Mouse (Mus musculus) thymus, postnatal 10 days (tissue): ENCODE results near the gene Zfyve27.

ENCODE experiments used
- DNase-seq, 2 experiments: peaks; one replicate each; pipeline ENCODE4 v3.0.0; 2021; ENCODE audit warnings: low spot score in 2 of 2

The Zfyve27 gene

GRCm38 (mm10) chr19:42237602-42238340, 74.0 kb downstream of the Zfyve27 start:
- DNase-seq, result no peak

GRCm38 (mm10) chr19:42238341-42238715, 74.6 kb downstream of the Zfyve27 start:
- no peak for DNase-seq

- no peak for DNase-seq
Measured at GRCm38 (mm10) chr19:42240881-42241280, 77.1 kb downstream of the Zfyve27 start.

GRCm38 (mm10) chr19:42243401-42243800, 79.7 kb downstream of the Zfyve27 start:
- no peak for DNase-seq
